Mouse (Mus musculus) layer of hippocampus, adult 11-12 months (tissue): ENCODE measurements around the gene Fam20b.
"Not testable (repeated sequence)": the region's sequence is repeated elsewhere in the genome, so short reads cannot be mapped to it uniquely, and the experiment has no call there.

Source experiments
- DNase-seq: peaks from one replicate; pipeline ENCODE4 v3.0.0; 2022; ENCODE audit warnings: low spot score

Fam20b gene

GRCm38 (mm10) chr1:156672720-156673475 lies 46.0 kb downstream of the Fam20b start:
- DNase-seq = no peak

GRCm38 (mm10) chr1:156671921-156672320 lies 47.0 kb downstream of the Fam20b start:
- no peak for DNase-seq

- no peak for DNase-seq
These were observed 49.5 kb downstream of the Fam20b start for GRCm38 (mm10) chr1:156669208-156669983.

- DNase-seq = no peak
These were observed 50.3 kb downstream of the Fam20b start for GRCm38 (mm10) chr1:156668602-156669001.

GRCm38 (mm10) chr1:156667141-156667926 lies 51.6 kb downstream of the Fam20b start:
- no peak for DNase-seq

- DNase-seq = no peak
These were observed 53.1 kb downstream of the Fam20b start for GRCm38 (mm10) chr1:156665777-156666176.

GRCm38 (mm10) chr1:156660660-156661236 lies 58.1 kb downstream of the Fam20b start:
- not testable (repeated sequence) for DNase-seq

GRCm38 (mm10) chr1:156659906-156660659 lies 58.8 kb downstream of the Fam20b start:
- DNase-seq = no peak

GRCm38 (mm10) chr1:156658676-156659075 lies 60.2 kb downstream of the Fam20b start:
- DNase-seq = no peak

- no peak for DNase-seq
These were observed 61.4 kb downstream of the Fam20b start for GRCm38 (mm10) chr1:156657523-156657922.

- DNase-seq = no peak
These were observed 64.0 kb downstream of the Fam20b start for GRCm38 (mm10) chr1:156654735-156655530.

GRCm38 (mm10) chr1:156652189-156652822 lies 66.6 kb downstream of the Fam20b start:
- DNase-seq = no peak

- no peak for DNase-seq
These were observed 68.3 kb downstream of the Fam20b start for GRCm38 (mm10) chr1:156650631-156651030.

- no peak for DNase-seq
These were observed 70.2 kb downstream of the Fam20b start for GRCm38 (mm10) chr1:156648705-156649104.

- DNase-seq = no peak
These were observed 72.9 kb downstream of the Fam20b start for GRCm38 (mm10) chr1:156645971-156646370.

GRCm38 (mm10) chr1:156644780-156645523 lies 73.9 kb downstream of the Fam20b start:
- no peak for DNase-seq

GRCm38 (mm10) chr1:156644061-156644460 lies 74.8 kb downstream of the Fam20b start:
- DNase-seq = no peak

- DNase-seq = no peak
These were observed 76.1 kb downstream of the Fam20b start for GRCm38 (mm10) chr1:156642813-156643212.

- DNase-seq = no peak
These were observed 77.1 kb downstream of the Fam20b start for GRCm38 (mm10) chr1:156641808-156642207.
